Comparison of ENCODE assay signal across 16 mouse cellular contexts in the genomic region with DNA sequence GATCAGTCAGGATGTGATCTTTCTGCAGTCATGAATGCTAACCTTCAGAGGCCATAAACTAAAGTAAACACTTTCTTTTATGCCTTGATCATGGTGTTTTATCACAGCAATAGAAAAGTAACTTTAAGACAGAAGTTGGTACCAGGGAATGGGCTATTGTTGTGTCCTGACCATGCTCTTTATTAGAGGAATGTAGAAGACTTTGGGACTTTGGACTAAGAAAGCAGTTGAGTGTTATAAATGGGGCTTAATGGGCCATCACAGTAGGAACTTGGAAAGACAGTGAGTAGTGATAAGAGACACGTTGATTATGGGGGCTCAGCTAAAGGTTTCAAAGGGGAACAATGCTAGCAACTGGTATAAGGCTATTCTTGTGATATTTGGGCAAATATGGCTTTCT.
"Had no signal": no experiment of that assay in that cellular context is flagged by ENCODE, and none has a peak within 500 bp of the region (broad histone marks: within the 10 kb centered on the region; RNA-seq: fewer than 3 reads in every experiment).

No protein-coding gene starts in this region.

- H3K27me3 ChIP-seq: neural tube, embryonic 13.5 days; neural tube, embryonic 15.5 days; stomach, embryonic 15.5 days had no signal

- DNase-seq: retina, postnatal 1 day; right cerebral cortex, adult 18-20 months; right cerebral cortex, postnatal 14 days; right cerebral cortex, postnatal 25 days; right cerebral cortex, postnatal 4 days; spleen, adult 18-20 months; thymus, adult 18-20 months; thymus, adult 2 months; thymus, postnatal 14 days; thymus, postnatal 25 days; thymus, postnatal 36 days; thymus, postnatal 4 days had no signal

- H3K4me2 ChIP-seq: neural tube, embryonic 13.5 days; neural tube, embryonic 15.5 days; stomach, embryonic 15.5 days had no signal

- H3K9ac ChIP-seq: neural tube, embryonic 13.5 days; neural tube, embryonic 15.5 days; stomach, embryonic 15.5 days had no signal

- H3K36me3 ChIP-seq: neural tube, embryonic 13.5 days; neural tube, embryonic 15.5 days; stomach, embryonic 15.5 days had no signal

- H3K27ac ChIP-seq: neural tube, embryonic 13.5 days; neural tube, embryonic 15.5 days; stomach, embryonic 15.5 days; stomach, postnatal 0 days had no signal

- H3K9me3 ChIP-seq: neural tube, embryonic 13.5 days; neural tube, embryonic 15.5 days; stomach, embryonic 15.5 days had no signal

- H3K4me3 ChIP-seq: neural tube, embryonic 13.5 days; neural tube, embryonic 15.5 days; stomach, embryonic 15.5 days had no signal
